Mouse (Mus musculus): Measurements from ENCODE around the gene Ate1. TPM values are rescaled to one million over a fixed set of nuclear protein-coding genes. Genes with fewer than 3 reads are reported as not detected.

Ate1 gene
- polyA plus RNA-seq, 1 experiment, result 3.3 TPM

- no peak overlapping the region for H3K4me3 ChIP-seq (ENCODE audit: low read depth, low read length)
- no peak overlapping the region for H3K27ac ChIP-seq (ENCODE audit: insufficient read depth, low read depth, low read length)
- H3K27me3 ChIP-seq (ENCODE audit: control insufficient read depth, insufficient read depth, low read length), result no peaks in the 10 kb centered on the region
- H3K4me1 ChIP-seq (ENCODE audit: control insufficient read depth, insufficient read depth, insufficient read length, low read length), result no peaks in the 10 kb centered on the region
- no peaks in the 10 kb centered on the region for H3K36me3 ChIP-seq (ENCODE audit: control insufficient read depth, insufficient read depth, low read length)
- no peak for TF ChIP-seq POLR2A (IDR thresholded peaks at IDR 0.05; ENCODE audit: low read depth, low read length)
- TF ChIP-seq CTCF (IDR thresholded peaks at IDR 0.05; ENCODE audit: extremely low read depth, insufficient read length, insufficient replicate concordance, low read depth, low read length), result no peak
- 71% methylated on average over 5 of the region's 5 CpGs for WGBS
These were observed 35.4 kb upstream of the Ate1 start for GRCm38 (mm10) chr7:130555597-130555996.

- TF ChIP-seq POLR2A (IDR thresholded peaks at IDR 0.05; ENCODE audit: low read depth, low read length), result no peak
- TF ChIP-seq CTCF (IDR thresholded peaks at IDR 0.05; ENCODE audit: extremely low read depth, insufficient read length, insufficient replicate concordance, low read depth, low read length), result no peak
- Histone ChIP-seq H3K27me3 (ENCODE audit: control insufficient read depth, insufficient read depth, low read length) (no peaks in the 10 kb centered on the region), H3K4me1 (ENCODE audit: control insufficient read depth, insufficient read depth, insufficient read length, low read length) (no peaks in the 10 kb centered on the region), H3K27ac (ENCODE audit: insufficient read depth, low read depth, low read length) (no peak overlapping the region), H3K36me3 (ENCODE audit: control insufficient read depth, insufficient read depth, low read length) (no peaks in the 10 kb centered on the region), H3K4me3 (ENCODE audit: low read depth, low read length) (no peak overlapping the region)
- WGBS, result 75% methylated on average over 4 of the region's 4 CpGs
These were observed 33.2 kb upstream of the Ate1 start for GRCm38 (mm10) chr7:130553321-130553720.

GRCm38 (mm10) chr7:130552780-130553179, 32.6 kb upstream of the Ate1 start:
- H3K4me1 ChIP-seq (ENCODE audit: control insufficient read depth, insufficient read depth, insufficient read length, low read length), result no peaks in the 10 kb centered on the region
- no peak overlapping the region for H3K27ac ChIP-seq (ENCODE audit: insufficient read depth, low read depth, low read length)
- H3K4me3 ChIP-seq (ENCODE audit: low read depth, low read length), result no peak overlapping the region
- TF ChIP-seq CTCF (IDR thresholded peaks at IDR 0.05; ENCODE audit: extremely low read depth, insufficient read length, insufficient replicate concordance, low read depth, low read length) (no peak), POLR2A (IDR thresholded peaks at IDR 0.05; ENCODE audit: low read depth, low read length) (no peak)
- H3K36me3 ChIP-seq (ENCODE audit: control insufficient read depth, insufficient read depth, low read length), result no peaks in the 10 kb centered on the region
- 77% methylated on average over 5 of the region's 5 CpGs for WGBS
- H3K27me3 ChIP-seq (ENCODE audit: control insufficient read depth, insufficient read depth, low read length), result no peaks in the 10 kb centered on the region

GRCm38 (mm10) chr7:130547635-130548175, 27.5 kb upstream of the Ate1 start:
- 76% methylated on average over 12 of the region's 12 CpGs for WGBS
- TF ChIP-seq POLR2A (IDR thresholded peaks at IDR 0.05; ENCODE audit: low read depth, low read length) (no peak), CTCF (IDR thresholded peaks at IDR 0.05; ENCODE audit: extremely low read depth, insufficient read length, insufficient replicate concordance, low read depth, low read length) (no peak)
- Histone ChIP-seq H3K27ac (ENCODE audit: insufficient read depth, low read depth, low read length) (no peak overlapping the region), H3K36me3 (ENCODE audit: control insufficient read depth, insufficient read depth, low read length) (peaks cover 15% of the 10 kb centered on the region), H3K27me3 (ENCODE audit: control insufficient read depth, insufficient read depth, low read length) (no peaks in the 10 kb centered on the region), H3K4me3 (ENCODE audit: low read depth, low read length) (no peak overlapping the region), H3K4me1 (ENCODE audit: control insufficient read depth, insufficient read depth, insufficient read length, low read length) (peaks cover 2% of the 10 kb centered on the region; the same call in 1 of the 2 replicates)

GRCm38 (mm10) chr7:130546791-130547484, 26.8 kb upstream of the Ate1 start:
- Histone ChIP-seq H3K36me3 (ENCODE audit: control insufficient read depth, insufficient read depth, low read length) (peaks cover 20% of the 10 kb centered on the region), H3K4me3 (ENCODE audit: low read depth, low read length) (peak overlapping the region; percentile 95), H3K4me1 (ENCODE audit: control insufficient read depth, insufficient read depth, insufficient read length, low read length) (peaks cover 2% of the 10 kb centered on the region; the same call in 1 of the 2 replicates), H3K27ac (ENCODE audit: insufficient read depth, low read depth, low read length) (peak overlapping the region; percentile 99), H3K27me3 (ENCODE audit: control insufficient read depth, insufficient read depth, low read length) (no peaks in the 10 kb centered on the region)
- WGBS, result under 1% methylated on average over 84 of the region's 84 CpGs
- TF ChIP-seq POLR2A (IDR thresholded peaks at IDR 0.05; ENCODE audit: low read depth, low read length), result no peak; the same call in none of the 2 replicates
- TF ChIP-seq CTCF (IDR thresholded peaks at IDR 0.05; ENCODE audit: extremely low read depth, insufficient read length, insufficient replicate concordance, low read depth, low read length), result peak; percentile 82

GRCm38 (mm10) chr7:130546421-130546790, 26.2 kb upstream of the Ate1 start:
- Histone ChIP-seq H3K27me3 (ENCODE audit: control insufficient read depth, insufficient read depth, low read length) (no peaks in the 10 kb centered on the region), H3K36me3 (ENCODE audit: control insufficient read depth, insufficient read depth, low read length) (peaks cover 22% of the 10 kb centered on the region), H3K27ac (ENCODE audit: insufficient read depth, low read depth, low read length) (peak overlapping the region; percentile 99), H3K4me3 (ENCODE audit: low read depth, low read length) (peak overlapping the region; percentile 95), H3K4me1 (ENCODE audit: control insufficient read depth, insufficient read depth, insufficient read length, low read length) (peaks cover 2% of the 10 kb centered on the region; the same call in 1 of the 2 replicates)
- TF ChIP-seq POLR2A (IDR thresholded peaks at IDR 0.05; ENCODE audit: low read depth, low read length) (no peak), CTCF (IDR thresholded peaks at IDR 0.05; ENCODE audit: extremely low read depth, insufficient read length, insufficient replicate concordance, low read depth, low read length) (no peak)
- 2% methylated on average over 7 of the region's 7 CpGs for WGBS

GRCm38 (mm10) chr7:130545893-130546292, 25.7 kb upstream of the Ate1 start:
- WGBS, result 12% methylated on average over 3 of the region's 3 CpGs

More at GRCm38 (mm10) chr7:130545893-130546292, 25.7 kb upstream of the Ate1 start:
- peaks cover 25% of the 10 kb centered on the region for H3K36me3 ChIP-seq (ENCODE audit: control insufficient read depth, insufficient read depth, low read length)
- no peaks in the 10 kb centered on the region for H3K27me3 ChIP-seq (ENCODE audit: control insufficient read depth, insufficient read depth, low read length)
- peaks cover 2% of the 10 kb centered on the region; the same call in 1 of the 2 replicates for H3K4me1 ChIP-seq (ENCODE audit: control insufficient read depth, insufficient read depth, insufficient read length, low read length)
- peak overlapping the region; percentile 99; the same call in 1 of the 2 replicates for H3K27ac ChIP-seq (ENCODE audit: insufficient read depth, low read depth, low read length)
- H3K4me3 ChIP-seq (ENCODE audit: low read depth, low read length), result peak overlapping the region; percentile 95; the same call in 1 of the 2 replicates
- TF ChIP-seq CTCF (IDR thresholded peaks at IDR 0.05; ENCODE audit: extremely low read depth, insufficient read length, insufficient replicate concordance, low read depth, low read length), result no peak
- no peak for TF ChIP-seq POLR2A (IDR thresholded peaks at IDR 0.05; ENCODE audit: low read depth, low read length)

Measured in small intestine, adult 2 months (tissue).